Mouse (Mus musculus): ENCODE measurements around the gene Plppr4. TPM values are rescaled to one million over a fixed set of nuclear protein-coding genes. Genes with fewer than 3 reads are reported as not detected.

Plppr4 gene
- polyA plus RNA-seq, 1 experiment from 2014 or later: 0.58 TPM

GRCm38 (mm10) chr3:117313339-117313738, 47.3 kb downstream of the Plppr4 start:
- Histone ChIP-seq H3K36me3 (no peaks in the 10 kb centered on the region), H3K9me3 (no peaks in the 10 kb centered on the region), H3K4me3 (no peak overlapping the region), H3K27me3 (ENCODE audit: insufficient read depth, poor library complexity, severe bottlenecking) (no peaks in the 10 kb centered on the region), H3K4me1 (no peaks in the 10 kb centered on the region), H3K27ac (no peak overlapping the region)
- whole genome bisulfite sequencing: 85% methylated on average over 4 of the region's 4 CpGs
- DNase-seq (ENCODE audit: low spot score): no peak

DNA sequence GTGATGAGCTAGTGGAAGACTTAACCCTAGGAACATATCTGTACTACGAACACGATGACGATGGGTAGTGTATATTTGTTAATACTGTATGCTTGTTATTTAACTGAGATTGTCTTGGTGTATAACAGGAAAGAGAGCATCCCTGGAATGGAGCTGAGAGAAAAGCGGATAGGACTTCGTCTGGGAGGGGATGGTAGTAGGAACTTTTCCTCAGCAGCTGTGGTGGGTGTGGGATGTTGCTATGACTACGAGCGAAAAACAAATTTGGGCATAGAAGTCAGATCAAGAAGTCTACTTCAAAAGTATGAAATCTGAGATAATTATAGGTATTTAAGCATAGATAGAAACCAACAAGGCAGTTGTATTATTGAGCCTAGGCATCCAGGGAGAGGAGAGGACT, 48.6 kb downstream of the Plppr4 start:
- Histone ChIP-seq H3K27me3 (ENCODE audit: insufficient read depth, poor library complexity, severe bottlenecking) (no peaks in the 10 kb centered on the region), H3K4me1 (no peaks in the 10 kb centered on the region), H3K36me3 (no peaks in the 10 kb centered on the region), H3K9me3 (no peaks in the 10 kb centered on the region), H3K27ac (no peak overlapping the region), H3K4me3 (no peak overlapping the region)
- WGBS: 87% methylated on average over 7 of the region's 7 CpGs
- no peak for DNase-seq (ENCODE audit: low spot score)

DNA sequence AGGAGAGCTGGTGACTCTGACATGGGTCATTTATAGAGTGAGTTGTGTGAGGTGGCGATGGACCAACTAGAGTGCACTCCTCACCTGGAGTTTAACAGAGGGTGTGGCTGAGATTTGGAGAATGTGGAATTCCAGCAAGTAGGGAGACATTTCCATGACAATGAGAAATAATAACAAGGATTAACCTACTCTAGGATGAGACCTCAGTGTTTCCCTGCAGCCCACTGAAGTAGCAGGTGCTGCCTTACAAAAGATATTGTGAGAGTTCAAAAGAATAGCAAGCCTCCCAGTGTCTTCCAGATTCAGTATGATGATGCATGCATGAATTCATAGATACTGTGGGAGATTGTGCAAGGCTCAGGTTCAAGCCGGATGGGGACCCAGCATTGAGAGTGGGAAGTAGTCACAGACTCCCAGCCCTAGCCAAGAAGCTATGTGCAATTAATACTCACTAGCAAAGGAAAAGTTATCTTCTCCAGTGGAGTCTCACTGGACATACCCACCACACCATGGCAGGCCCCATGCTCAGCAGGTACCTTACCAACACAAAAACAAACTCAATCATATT, 49.8 kb downstream of the Plppr4 start:
- no peak for DNase-seq (ENCODE audit: low spot score)
- no peak overlapping the region for H3K4me3 ChIP-seq
- H3K4me1 ChIP-seq: no peaks in the 10 kb centered on the region
- WGBS: 76% methylated on average over 2 of the region's 2 CpGs
- H3K36me3 ChIP-seq: no peaks in the 10 kb centered on the region
- H3K9me3 ChIP-seq: no peaks in the 10 kb centered on the region
- H3K27me3 ChIP-seq (ENCODE audit: insufficient read depth, poor library complexity, severe bottlenecking): no peaks in the 10 kb centered on the region
- no peak overlapping the region for H3K27ac ChIP-seq

DNA sequence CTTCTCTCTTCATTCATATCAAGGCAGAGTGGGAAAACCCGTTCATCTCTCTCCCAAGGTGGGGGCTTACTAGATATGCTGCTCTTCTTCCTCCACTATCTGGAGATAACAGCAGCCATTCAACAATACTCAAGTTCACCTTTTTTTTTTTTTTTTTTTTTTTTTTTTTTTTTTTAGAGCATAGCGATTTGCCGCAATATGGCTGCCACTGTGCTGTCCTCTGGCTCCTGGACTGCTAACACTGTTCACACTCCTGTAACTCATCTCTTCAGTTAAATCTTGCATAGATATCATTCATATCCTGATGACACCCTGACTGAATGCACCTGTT, 51.1 kb downstream of the Plppr4 start:
- Histone ChIP-seq H3K9me3 (no peaks in the 10 kb centered on the region), H3K4me1 (no peaks in the 10 kb centered on the region), H3K27me3 (ENCODE audit: insufficient read depth, poor library complexity, severe bottlenecking) (no peaks in the 10 kb centered on the region), H3K27ac (no peak overlapping the region), H3K36me3 (no peaks in the 10 kb centered on the region), H3K4me3 (no peak overlapping the region)
- DNase-seq (ENCODE audit: low spot score): no peak
- WGBS: 86% methylated on average over 3 of the region's 3 CpGs

- H3K4me3 ChIP-seq: no peak overlapping the region
- DNase-seq (ENCODE audit: low spot score): no peak
- H3K27ac ChIP-seq: no peak overlapping the region
- H3K27me3 ChIP-seq (ENCODE audit: insufficient read depth, poor library complexity, severe bottlenecking): no peaks in the 10 kb centered on the region
- no peaks in the 10 kb centered on the region for H3K9me3 ChIP-seq
- 80% methylated on average over 3 of the region's 3 CpGs for WGBS
- H3K4me1 ChIP-seq: no peaks in the 10 kb centered on the region
- H3K36me3 ChIP-seq: no peaks in the 10 kb centered on the region
Measured at GRCm38 (mm10) chr3:117308895-117309579, 51.6 kb downstream of the Plppr4 start.

DNA sequence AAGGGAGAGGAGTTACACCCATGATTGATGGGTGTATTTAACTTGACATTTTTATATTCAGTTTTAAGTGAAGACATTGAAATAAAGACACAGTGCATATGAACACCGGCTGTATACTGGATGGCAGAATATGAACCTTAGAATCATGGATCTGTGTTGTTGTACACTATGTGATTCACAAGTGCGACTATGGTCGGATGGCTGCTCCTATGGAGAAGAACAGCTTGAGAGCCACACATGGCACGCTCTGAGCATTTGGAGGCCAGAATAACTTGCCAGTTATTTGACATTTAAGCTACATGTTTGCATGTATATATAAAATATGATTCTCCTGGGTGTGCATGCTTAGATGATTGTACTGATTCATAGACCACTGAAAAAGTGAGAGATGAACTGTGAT, 53.1 kb downstream of the Plppr4 start:
- DNase-seq (ENCODE audit: low spot score): no peak
- Histone ChIP-seq H3K36me3 (no peaks in the 10 kb centered on the region), H3K27me3 (ENCODE audit: insufficient read depth, poor library complexity, severe bottlenecking) (no peaks in the 10 kb centered on the region), H3K9me3 (no peaks in the 10 kb centered on the region), H3K27ac (no peak overlapping the region), H3K4me3 (no peak overlapping the region), H3K4me1 (no peaks in the 10 kb centered on the region)
- 84% methylated on average over 4 of the region's 4 CpGs for WGBS

DNA sequence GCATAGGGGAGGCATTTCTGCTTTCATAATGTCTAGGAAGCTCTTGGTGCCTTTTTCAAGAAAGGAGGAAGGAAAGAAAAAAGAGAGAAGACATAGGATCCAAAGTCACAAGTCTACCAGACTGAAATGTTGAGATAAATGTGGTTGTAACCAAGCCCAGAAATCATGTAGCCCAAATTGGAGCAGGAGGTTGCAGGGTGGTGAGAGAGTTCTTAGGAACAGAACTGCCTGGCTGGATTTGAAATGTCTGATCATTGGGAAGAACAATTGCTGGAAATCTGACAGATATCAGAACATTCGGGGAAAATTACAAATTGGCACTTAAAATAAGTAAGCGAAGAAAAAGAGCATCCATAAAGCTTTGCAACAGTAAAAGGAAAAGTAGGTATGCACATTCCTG, 56.6 kb downstream of the Plppr4 start:
- DNase-seq (ENCODE audit: low spot score): no peak
- Histone ChIP-seq H3K4me3 (no peak overlapping the region), H3K9me3 (no peaks in the 10 kb centered on the region), H3K27ac (no peak overlapping the region), H3K36me3 (no peaks in the 10 kb centered on the region), H3K27me3 (ENCODE audit: insufficient read depth, poor library complexity, severe bottlenecking) (no peaks in the 10 kb centered on the region), H3K4me1 (no peaks in the 10 kb centered on the region)
- 88% methylated on average over 2 of the region's 2 CpGs for WGBS

- H3K4me3 ChIP-seq: no peak overlapping the region
- no peaks in the 10 kb centered on the region for H3K9me3 ChIP-seq
- no peaks in the 10 kb centered on the region for H3K4me1 ChIP-seq
- H3K36me3 ChIP-seq: no peaks in the 10 kb centered on the region
- H3K27ac ChIP-seq: no peak overlapping the region
- no peak for DNase-seq (ENCODE audit: low spot score)
- WGBS: 87% methylated on average over 1 of the region's 1 CpGs
- H3K27me3 ChIP-seq (ENCODE audit: insufficient read depth, poor library complexity, severe bottlenecking): no peaks in the 10 kb centered on the region
Measured at GRCm38 (mm10) chr3:117300735-117301271, 59.9 kb downstream of the Plppr4 start.

GRCm38 (mm10) chr3:117297735-117298134, 62.9 kb downstream of the Plppr4 start:
- H3K4me1 ChIP-seq: no peaks in the 10 kb centered on the region
- H3K4me3 ChIP-seq: no peak overlapping the region
- DNase-seq (ENCODE audit: low spot score): no peak
- H3K27me3 ChIP-seq (ENCODE audit: insufficient read depth, poor library complexity, severe bottlenecking): no peaks in the 10 kb centered on the region
- H3K27ac ChIP-seq: no peak overlapping the region
- no peaks in the 10 kb centered on the region for H3K9me3 ChIP-seq
- no peaks in the 10 kb centered on the region for H3K36me3 ChIP-seq
- WGBS: 83% methylated on average over 1 of the region's 1 CpGs

DNA sequence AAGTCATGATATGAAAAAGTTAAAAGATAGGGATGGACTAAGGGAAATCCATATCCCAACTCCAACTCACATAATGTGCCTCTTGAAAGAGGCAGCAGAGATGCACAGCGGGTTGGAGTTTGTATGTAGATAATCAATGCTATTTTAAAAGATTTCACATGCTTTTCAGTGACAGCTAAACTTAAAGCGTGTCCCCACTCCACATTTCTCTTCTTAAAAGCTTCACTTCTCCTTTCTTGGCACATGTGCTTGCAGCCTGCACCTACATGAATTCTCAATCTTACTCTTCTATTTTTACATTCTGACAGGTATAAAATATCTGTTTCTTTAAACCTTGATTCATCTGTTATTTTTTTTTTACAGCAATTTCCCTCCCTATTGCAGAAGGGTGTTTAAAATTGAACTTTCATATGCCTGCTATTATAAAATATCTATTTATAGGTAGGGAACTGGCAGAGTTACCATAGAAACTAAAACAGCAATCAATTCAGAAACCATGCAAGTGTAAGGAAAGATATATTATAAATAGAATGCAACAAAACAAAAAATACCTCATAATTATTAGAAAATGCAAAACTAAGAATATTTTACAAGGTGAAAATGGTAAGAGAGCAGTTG, 66.3 kb downstream of the Plppr4 start:
- Histone ChIP-seq H3K4me3 (no peak overlapping the region), H3K4me1 (no peaks in the 10 kb centered on the region), H3K9me3 (no peaks in the 10 kb centered on the region), H3K36me3 (no peaks in the 10 kb centered on the region), H3K27ac (no peak overlapping the region), H3K27me3 (ENCODE audit: insufficient read depth, poor library complexity, severe bottlenecking) (no peaks in the 10 kb centered on the region)
- no peak for DNase-seq (ENCODE audit: low spot score)
- WGBS: 64% methylated on average over 2 of the region's 2 CpGs

Small RNA genes within 50 kb of the gene (microRNA-seq; reads per million reads assigned to microRNA genes)
- not detected for gene Gm22408

Other genes starting within 250 kb of the Plppr4 start
- 5.2 and 5.3 TPM in 2 replicates for gene Plppr5, start 214.0 kb upstream of the Plppr4 start, polyA plus RNA-seq (2016; fragmentation: Nextera tagmentation; extraction: Ambion mirVana)